Mouse (Mus musculus): ENCODE data around the gene Tmem54. TPM values are rescaled to one million over a fixed set of nuclear protein-coding genes. Genes with fewer than 3 reads are reported as not detected.
A peak's percentile ranks its signal among the peaks of the same experiment; 100 is the strongest.

The Tmem54 gene
- total and polyA plus RNA-seq, 3 experiments, result 0.23 TPM; not detected in 2

- peaks cover 5% of the 10 kb centered on the region for H3K36me3 ChIP-seq (ENCODE audit: control insufficient read depth, insufficient read depth, low read length)
- no peak for DNase-seq
- no peaks in the 10 kb centered on the region for H3K79me2 ChIP-seq (replicated peaks; ENCODE audit: control insufficient read depth, insufficient read depth, low read length)
- intact Hi-C loops (cut with DNase I), result no loop called here
- peaks cover 22% of the 10 kb centered on the region for H3K4me1 ChIP-seq (ENCODE audit: control insufficient read depth, insufficient read depth, low read length)
- H3K27ac ChIP-seq, result no peak overlapping the region
- H3K27me3 ChIP-seq (ENCODE audit: control insufficient read depth, insufficient read depth, low read length), result no peaks in the 10 kb centered on the region
- no peak overlapping the region for H3K9ac ChIP-seq (ENCODE audit: low read depth, low read length)
- WGBS, result 57% methylated on average over 4 of the region's 4 CpGs
- TF ChIP-seq CTCF (IDR thresholded peaks at IDR 0.05) (no peak), EP300 (IDR thresholded peaks at IDR 0.05; ENCODE audit: insufficient read depth, low read depth, low read length) (no peak), POLR2A (IDR thresholded peaks at IDR 0.05; ENCODE audit: insufficient read depth, low read depth, low read length) (no peak)
- no peak overlapping the region for H3K4me3 ChIP-seq
Observed at GRCm38 (mm10) chr4:129145411-129145810, 40.1 kb downstream of the Tmem54 start.

- WGBS, result 64% methylated on average over 4 of the region's 4 CpGs
- Histone ChIP-seq H3K9ac (ENCODE audit: low read depth, low read length) (no peak overlapping the region), H3K27me3 (ENCODE audit: control insufficient read depth, insufficient read depth, low read length) (no peaks in the 10 kb centered on the region), H3K79me2 (replicated peaks; ENCODE audit: control insufficient read depth, insufficient read depth, low read length) (no peaks in the 10 kb centered on the region), H3K27ac (no peak overlapping the region), H3K36me3 (ENCODE audit: control insufficient read depth, insufficient read depth, low read length) (peaks cover 5% of the 10 kb centered on the region), H3K4me1 (ENCODE audit: control insufficient read depth, insufficient read depth, low read length) (peaks cover 22% of the 10 kb centered on the region), H3K4me3 (no peak overlapping the region)
- no peak for DNase-seq
- no peak for TF ChIP-seq EP300 (IDR thresholded peaks at IDR 0.05; ENCODE audit: insufficient read depth, low read depth, low read length)
- TF ChIP-seq CTCF (IDR thresholded peaks at IDR 0.05), result no peak
- no peak for TF ChIP-seq POLR2A (IDR thresholded peaks at IDR 0.05; ENCODE audit: insufficient read depth, low read depth, low read length)
- intact Hi-C loops (cut with DNase I), result no loop called here
Observed at GRCm38 (mm10) chr4:129145943-129146342, 40.6 kb downstream of the Tmem54 start.

GRCm38 (mm10) chr4:129146392-129146791 lies 41.0 kb downstream of the Tmem54 start:
- intact Hi-C loops (cut with DNase I), result no loop called here
- Histone ChIP-seq H3K79me2 (replicated peaks; ENCODE audit: control insufficient read depth, insufficient read depth, low read length) (no peaks in the 10 kb centered on the region), H3K36me3 (ENCODE audit: control insufficient read depth, insufficient read depth, low read length) (peaks cover 5% of the 10 kb centered on the region), H3K4me3 (no peak overlapping the region), H3K9ac (ENCODE audit: low read depth, low read length) (no peak overlapping the region), H3K27me3 (ENCODE audit: control insufficient read depth, insufficient read depth, low read length) (no peaks in the 10 kb centered on the region), H3K4me1 (ENCODE audit: control insufficient read depth, insufficient read depth, low read length) (peaks cover 21% of the 10 kb centered on the region), H3K27ac (no peak overlapping the region)
- WGBS, result 12% methylated on average over 2 of the region's 2 CpGs
- TF ChIP-seq EP300 (IDR thresholded peaks at IDR 0.05; ENCODE audit: insufficient read depth, low read depth, low read length) (no peak), POLR2A (IDR thresholded peaks at IDR 0.05; ENCODE audit: insufficient read depth, low read depth, low read length) (no peak), CTCF (IDR thresholded peaks at IDR 0.05) (no peak)
- no peak for DNase-seq

- peak overlapping the region; percentile 19 for H3K9ac ChIP-seq (ENCODE audit: low read depth, low read length)
- WGBS, result 54% methylated on average over 13 of the region's 13 CpGs
- H3K79me2 ChIP-seq (replicated peaks; ENCODE audit: control insufficient read depth, insufficient read depth, low read length), result no peaks in the 10 kb centered on the region
- DNase-seq, result peak in 1 of 2 experiments; percentile 30
- H3K36me3 ChIP-seq (ENCODE audit: control insufficient read depth, insufficient read depth, low read length), result peaks cover 5% of the 10 kb centered on the region
- no peak overlapping the region for H3K4me3 ChIP-seq
- peaks cover 15% of the 10 kb centered on the region; the same call in 1 of the 2 replicates for H3K4me1 ChIP-seq (ENCODE audit: control insufficient read depth, insufficient read depth, low read length)
- H3K27me3 ChIP-seq (ENCODE audit: control insufficient read depth, insufficient read depth, low read length), result no peaks in the 10 kb centered on the region
- H3K27ac ChIP-seq, result no peak overlapping the region; the same call in 1 of the 2 replicates
- intact Hi-C loops (cut with DNase I), result no loop called here
- TF ChIP-seq POLR2A (IDR thresholded peaks at IDR 0.05; ENCODE audit: insufficient read depth, low read depth, low read length) (no peak), CTCF (IDR thresholded peaks at IDR 0.05) (no peak), EP300 (IDR thresholded peaks at IDR 0.05; ENCODE audit: insufficient read depth, low read depth, low read length) (no peak)
Observed at GRCm38 (mm10) chr4:129147552-129148103, 42.3 kb downstream of the Tmem54 start.

DNA sequence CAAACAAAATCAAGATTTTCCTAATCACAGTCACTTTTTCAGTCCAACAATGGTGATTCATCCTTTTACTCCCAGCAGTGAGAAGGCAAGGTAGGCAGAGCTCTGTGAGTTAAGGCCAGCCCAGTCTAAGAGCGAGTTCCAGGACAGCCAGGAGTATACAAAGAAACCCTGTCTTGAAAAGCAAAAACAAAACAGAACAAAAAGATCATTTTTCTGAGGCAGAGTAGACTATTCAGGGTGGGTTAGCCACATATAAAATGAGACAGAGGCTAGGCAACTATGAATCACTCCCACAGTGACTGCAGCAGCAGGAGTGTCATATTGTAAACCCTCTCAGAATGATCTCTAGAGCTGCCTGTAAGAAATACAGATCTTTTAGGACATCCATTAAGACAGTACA lies 44.0 kb downstream of the Tmem54 start:
- intact Hi-C loops (cut with DNase I), result no loop called here

GRCm38 (mm10) chr4:129151276-129151811 lies 46.0 kb downstream of the Tmem54 start:
- DNase-seq, result no peak
- intact Hi-C loops (cut with DNase I), result no loop called here
- no peaks in the 10 kb centered on the region; the same call in 1 of the 2 replicates for H3K4me1 ChIP-seq (ENCODE audit: control insufficient read depth, insufficient read depth, low read length)
- H3K27ac ChIP-seq, result no peak overlapping the region
- H3K36me3 ChIP-seq (ENCODE audit: control insufficient read depth, insufficient read depth, low read length), result no peaks in the 10 kb centered on the region
- 95% methylated on average over 4 of the region's 4 CpGs for WGBS
- H3K9ac ChIP-seq (ENCODE audit: low read depth, low read length), result no peak overlapping the region
- TF ChIP-seq POLR2A (IDR thresholded peaks at IDR 0.05; ENCODE audit: insufficient read depth, low read depth, low read length) (no peak), EP300 (IDR thresholded peaks at IDR 0.05; ENCODE audit: insufficient read depth, low read depth, low read length) (no peak), CTCF (IDR thresholded peaks at IDR 0.05) (no peak)
- H3K79me2 ChIP-seq (replicated peaks; ENCODE audit: control insufficient read depth, insufficient read depth, low read length), result no peaks in the 10 kb centered on the region
- H3K4me3 ChIP-seq, result no peak overlapping the region
- H3K27me3 ChIP-seq (ENCODE audit: control insufficient read depth, insufficient read depth, low read length), result no peaks in the 10 kb centered on the region

More for the DNA sequence above, 44.0 kb downstream of the Tmem54 start:
- no peak overlapping the region for H3K9ac ChIP-seq (ENCODE audit: low read depth, low read length)
- 82% methylated on average over 1 of the region's 1 CpGs for WGBS
- DNase-seq, result no peak
- no peaks in the 10 kb centered on the region for H3K79me2 ChIP-seq (replicated peaks; ENCODE audit: control insufficient read depth, insufficient read depth, low read length)
- H3K27me3 ChIP-seq (ENCODE audit: control insufficient read depth, insufficient read depth, low read length), result no peaks in the 10 kb centered on the region
- H3K4me3 ChIP-seq, result no peak overlapping the region
- TF ChIP-seq POLR2A (IDR thresholded peaks at IDR 0.05; ENCODE audit: insufficient read depth, low read depth, low read length) (no peak), EP300 (IDR thresholded peaks at IDR 0.05; ENCODE audit: insufficient read depth, low read depth, low read length) (no peak), CTCF (IDR thresholded peaks at IDR 0.05) (no peak)
- peaks cover 2% of the 10 kb centered on the region for H3K36me3 ChIP-seq (ENCODE audit: control insufficient read depth, insufficient read depth, low read length)
- peaks cover 7% of the 10 kb centered on the region; the same call in 1 of the 2 replicates for H3K4me1 ChIP-seq (ENCODE audit: control insufficient read depth, insufficient read depth, low read length)
- no peak overlapping the region for H3K27ac ChIP-seq
